Mouse (Mus musculus) gastrocnemius, postnatal 10 days (tissue): ENCODE measurements around the gene Liph. TPM values are rescaled to one million over a fixed set of nuclear protein-coding genes. Genes with fewer than 3 reads are reported as not detected.
A peak's percentile ranks its signal among the peaks of the same experiment; 100 is the strongest.
"Not testable (repeated sequence)": the region's sequence is repeated elsewhere in the genome, so short reads cannot be mapped to it uniquely, and the experiment has no call there.

ENCODE experiments used
- DNase-seq: peaks from one replicate; pipeline ENCODE4 v3.0.0; 2021; ENCODE audit warnings: mixed read lengths
- long read RNA-seq, 2 experiments: library from polyadenylated mRNA; stranded (forward); transcript quantifications; one replicate each; pipeline ENCODE4 v2.0.0; 2021
- total RNA-seq, 2 experiments: library from RNA; stranded (reverse); gene quantifications; 2 replicates each; pipeline ENCODE4 v1.2.3; 2021

Liph gene
- total RNA-seq = under 1 TPM in 1 of 2 experiments, not detected in 1; 0.09 TPM
- long read RNA-seq, experiment 1 = 0 reads
- long read RNA-seq, experiment 2 = 0 reads

GRCm38 (mm10) chr16:21995304-21995703 is at the start of gene Liph:
TSS of gene Liph (minus strand) at chr16:21995663.
- DNase-seq = no peak

- DNase-seq = no peak
Measured at GRCm38 (mm10) chr16:22043830-22044229, 48.4 kb upstream of the Liph start.

DNA sequence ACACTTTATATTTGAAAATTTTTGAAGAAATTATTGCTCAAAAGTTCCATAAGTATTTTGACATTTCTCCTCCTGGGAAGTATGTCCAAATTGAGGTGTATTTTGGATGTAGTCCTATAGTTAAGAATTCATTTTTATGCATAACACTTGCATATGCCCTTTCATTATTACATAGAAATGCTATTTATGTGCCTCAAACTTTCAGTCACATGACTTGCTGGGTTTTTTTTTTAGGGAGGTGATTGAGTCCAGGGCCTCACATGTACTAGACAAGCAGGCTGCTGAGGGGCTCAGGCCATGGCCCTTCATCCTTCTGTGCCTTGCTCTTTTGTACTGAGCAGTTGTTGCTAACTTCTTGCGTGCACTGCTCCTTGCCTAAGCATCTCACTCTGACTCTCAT is 44.5 kb upstream of the Liph start:
- no peak for DNase-seq

DNA sequence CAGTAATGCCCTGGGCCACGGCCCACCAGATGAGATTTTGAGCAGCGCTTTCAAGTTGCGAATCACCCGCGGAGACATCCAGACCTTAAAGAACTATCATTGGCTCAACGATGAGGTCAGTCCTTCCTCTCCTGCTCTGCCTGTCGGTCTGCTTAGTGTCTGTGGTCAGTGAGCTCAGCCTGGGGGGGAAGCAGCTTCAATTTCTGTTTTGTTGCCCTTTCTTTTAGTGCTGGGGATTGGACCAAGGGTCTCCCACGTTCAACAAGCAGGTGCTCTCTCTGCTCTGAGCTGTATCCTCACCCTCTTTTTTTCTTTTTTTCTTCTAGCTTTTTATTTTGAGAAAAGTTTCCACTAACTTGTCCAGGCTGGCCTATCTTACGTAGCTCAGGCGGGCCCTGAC is 43.1 kb upstream of the Liph start:
- DNase-seq = no peak

GRCm38 (mm10) chr16:22027474-22027873 is 32.0 kb upstream of the Liph start:
- DNase-seq = no peak

GRCm38 (mm10) chr16:22022122-22022521 is 26.7 kb upstream of the Liph start:
- no peak for DNase-seq

DNA sequence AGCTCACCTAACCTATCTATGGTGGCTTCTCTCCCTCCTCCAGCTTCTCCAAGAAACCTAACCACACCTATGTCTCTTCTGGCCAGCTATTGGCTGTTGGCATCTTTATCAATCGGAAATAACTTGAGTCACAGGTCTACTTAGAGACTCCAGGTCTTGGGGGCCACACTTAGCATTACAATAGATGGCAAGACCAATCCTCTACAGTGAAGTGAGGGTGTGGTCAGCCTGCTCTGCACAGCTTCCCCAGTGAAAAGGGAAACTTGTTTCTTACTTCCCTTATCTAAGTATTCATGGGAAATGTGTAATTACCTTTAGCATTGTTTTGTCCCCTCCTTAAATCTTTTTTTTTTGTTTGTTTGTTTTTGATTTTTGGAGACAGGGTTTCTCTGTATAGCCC is 20.1 kb upstream of the Liph start:
- DNase-seq = no peak

DNA sequence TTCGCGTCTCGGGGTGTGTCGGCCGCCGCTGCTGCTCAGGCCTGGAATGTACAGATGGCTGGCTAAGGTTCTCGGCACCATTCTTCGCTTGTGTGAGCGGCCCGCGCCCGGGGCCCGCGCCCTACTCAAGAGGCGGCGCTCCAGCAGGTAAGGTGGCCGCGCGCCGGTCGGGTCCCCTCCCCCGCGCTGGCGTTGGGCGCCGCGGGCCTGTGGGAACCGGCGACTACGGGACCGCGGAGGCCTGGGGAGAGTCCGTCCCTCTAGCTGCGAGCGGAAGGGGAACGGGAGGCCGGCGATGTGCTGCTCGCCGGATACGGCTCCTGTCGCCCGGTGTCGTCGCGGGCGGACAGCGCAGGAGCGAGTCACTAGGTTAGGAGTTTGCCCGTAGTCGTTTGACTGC is 14.1 kb upstream of the Liph start:
- DNase-seq = peak; percentile 50

DNA sequence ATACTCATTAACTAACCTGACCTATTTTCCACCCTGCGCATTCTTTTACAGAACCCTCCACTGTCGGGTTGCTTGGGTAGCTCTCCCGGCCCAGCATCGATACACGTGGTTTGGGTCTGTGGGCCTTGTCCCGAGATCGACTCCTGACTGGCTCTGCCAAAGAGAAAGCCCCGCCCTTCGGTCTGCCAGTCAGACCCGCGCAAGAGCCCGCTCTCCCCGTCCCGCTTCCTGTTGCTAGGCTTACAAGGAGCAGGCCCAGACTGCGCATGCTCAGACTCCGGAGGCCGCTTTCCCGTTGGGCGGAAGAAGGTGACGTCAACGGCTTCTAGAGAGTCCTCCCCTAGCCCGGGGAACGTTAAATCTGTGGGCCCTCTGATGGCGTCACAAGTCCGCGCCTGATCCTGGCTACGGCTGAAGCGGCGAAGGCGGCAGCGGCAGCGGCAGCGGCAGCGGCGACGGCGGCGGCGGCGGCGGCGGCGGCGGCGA is 13.7 kb upstream of the Liph start, which contains the start of gene Senp2:
TSS of gene Senp2 (plus strand) at position 386 of the 486 bp plus-strand sequence.
- DNase-seq = peak; percentile 100

DNA sequence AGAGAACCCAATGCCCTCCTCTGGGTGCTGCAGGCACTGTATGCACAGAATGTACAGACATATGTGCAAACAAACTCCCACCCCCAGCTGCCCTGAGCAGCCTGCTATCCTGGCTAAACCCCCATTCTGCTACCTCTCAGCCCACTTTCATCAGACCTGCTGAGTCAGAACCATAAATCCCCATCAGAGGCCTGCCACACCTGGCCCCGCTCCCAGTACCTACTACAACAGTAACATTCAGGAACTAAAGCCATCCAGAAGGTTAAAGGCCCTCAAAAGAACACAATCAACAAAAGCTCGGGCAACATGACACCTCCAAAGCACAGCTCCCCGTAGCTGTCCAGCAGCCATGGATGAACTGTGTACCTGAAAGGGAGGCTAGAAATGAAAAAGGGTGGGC is 6.1 kb upstream of the Liph start:
- DNase-seq = no peak

DNA sequence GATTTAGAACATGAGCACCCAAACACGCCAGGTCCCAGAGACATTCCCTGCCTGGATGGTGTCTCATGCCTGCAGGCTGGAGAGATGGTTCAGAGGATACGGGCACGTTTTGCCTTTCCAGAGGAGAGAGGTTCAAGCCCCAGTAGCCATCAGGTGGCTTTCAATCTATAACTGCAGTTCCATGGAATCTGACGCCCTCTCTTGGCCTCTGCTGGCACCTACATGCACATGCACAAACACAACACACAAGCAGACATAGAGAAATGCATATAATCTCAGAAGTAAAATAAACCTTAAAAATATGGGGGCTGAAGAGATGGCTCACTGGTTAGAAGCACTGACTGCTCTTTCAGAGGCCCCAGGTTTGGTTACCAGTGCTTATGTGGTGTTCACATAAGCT is 5.7 kb upstream of the Liph start:
- DNase-seq = no peak

DNA sequence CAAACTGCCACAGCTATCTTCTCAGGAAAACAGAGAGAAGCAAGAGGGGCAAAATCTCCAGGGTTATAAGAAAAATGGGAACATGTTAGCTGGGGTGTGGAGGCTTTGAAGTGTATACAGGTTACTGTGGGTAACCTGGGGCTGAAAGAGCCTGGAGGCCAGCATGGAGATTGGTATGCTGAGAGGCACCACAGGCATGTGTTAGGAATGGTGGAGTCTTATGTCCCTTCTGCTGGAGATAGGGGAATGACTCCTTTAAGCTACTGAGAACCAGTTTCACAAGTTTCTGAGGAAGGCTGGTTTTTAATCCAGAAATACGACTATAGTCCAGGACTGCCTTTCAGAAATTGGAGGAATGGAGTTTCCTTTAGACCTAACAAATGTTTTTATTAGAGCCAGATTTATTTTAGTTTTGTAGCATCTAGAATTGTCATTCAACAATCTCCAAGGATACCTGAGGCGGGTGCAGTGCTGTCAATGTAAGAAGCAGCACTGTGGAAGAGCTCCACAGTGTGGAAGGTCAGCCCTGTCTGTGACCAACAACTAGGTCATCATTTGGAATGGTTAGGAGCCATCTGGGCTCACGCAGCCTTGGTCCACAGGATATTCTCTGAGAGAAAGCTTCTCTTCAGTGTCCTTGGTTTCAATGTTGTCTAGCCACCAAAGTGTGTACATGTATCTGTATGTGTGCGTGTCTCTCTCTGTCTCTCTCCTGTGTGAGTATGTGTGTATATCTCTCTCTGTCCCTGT is 4.7 kb upstream of the Liph start:
- DNase-seq = no peak

DNA sequence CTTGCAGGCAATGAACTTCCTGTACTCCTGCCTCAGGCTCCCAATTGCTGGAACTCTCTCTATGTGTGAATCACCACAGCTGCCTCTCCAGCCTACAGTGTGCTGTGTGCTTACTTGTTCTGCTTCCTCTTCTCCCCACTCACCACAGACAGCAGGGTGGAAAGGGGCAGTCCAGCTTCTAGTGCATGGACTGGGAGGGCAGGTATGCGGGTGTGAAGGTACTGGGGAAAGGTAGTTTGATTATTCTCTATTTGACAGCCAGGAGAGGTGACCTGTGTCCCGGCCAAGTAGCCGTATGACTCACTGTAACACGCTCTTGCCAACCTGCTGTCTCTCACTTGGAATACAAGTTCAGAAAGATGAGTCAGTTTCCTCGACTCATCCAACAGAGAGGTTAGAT is 2.6 kb upstream of the Liph start:
- DNase-seq = no peak

- DNase-seq = no peak
Measured at GRCm38 (mm10) chr16:21996881-21997641, 1.6 kb upstream of the Liph start.

DNA sequence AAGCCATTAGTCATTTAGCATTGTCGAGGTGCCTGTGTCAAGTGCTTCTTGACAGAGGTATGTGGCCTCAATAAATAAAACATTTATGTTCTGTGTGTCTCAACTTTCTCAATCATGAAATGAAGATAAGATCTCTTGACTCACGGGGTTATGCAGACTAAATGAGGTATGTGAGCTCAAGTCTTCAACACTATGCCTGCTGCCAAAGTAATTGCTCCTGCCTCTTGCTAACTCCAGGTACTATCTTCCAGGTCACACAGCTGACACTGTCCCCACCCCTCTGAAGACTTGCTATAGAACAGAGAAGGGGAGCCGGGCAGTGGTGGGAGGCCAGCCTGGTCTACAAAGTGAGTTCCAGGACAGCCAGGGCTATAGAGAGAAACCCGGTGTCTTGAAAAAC is 939 bp upstream of the Liph start:
- no peak for DNase-seq

DNA sequence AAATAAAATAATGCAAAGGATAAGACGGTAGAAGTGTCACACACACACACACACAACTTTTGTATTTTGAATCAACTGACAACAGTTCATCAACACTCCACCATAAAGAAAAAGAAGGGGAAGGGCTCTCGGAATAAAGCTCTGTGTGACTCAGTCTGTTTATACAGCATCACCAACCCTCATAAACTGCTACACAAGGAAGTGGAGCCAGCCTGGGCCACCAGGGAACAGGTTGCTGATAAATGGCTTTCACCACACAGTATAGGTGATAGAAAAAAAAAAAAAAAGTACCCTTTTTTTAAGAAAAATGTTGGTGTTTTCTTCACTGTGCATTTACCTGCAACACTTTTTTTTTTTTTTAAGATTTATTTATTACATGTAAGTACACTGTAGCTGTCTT is 3.7 kb downstream of the Liph start:
- no peak for DNase-seq

DNA sequence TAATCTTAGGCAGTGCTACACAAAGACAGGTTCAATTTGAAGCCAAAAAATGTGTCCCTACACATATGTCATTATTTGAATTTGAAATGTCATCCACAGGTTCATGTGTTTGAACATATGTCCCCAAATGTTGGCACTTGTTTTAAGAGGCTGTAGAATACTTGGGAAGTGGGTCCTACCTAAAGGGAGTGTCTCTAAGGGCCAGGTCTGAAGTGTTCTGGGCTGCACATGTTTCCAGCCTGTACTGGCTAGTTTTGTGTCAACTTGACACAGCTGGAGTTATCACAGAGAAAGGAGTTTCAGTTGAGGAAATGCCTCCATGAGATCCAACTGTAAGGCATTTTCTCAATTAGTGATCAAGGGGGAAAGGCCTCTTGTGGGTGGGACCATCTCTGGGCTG is 4.6 kb downstream of the Liph start:
- DNase-seq = not testable (repeated sequence)

- no peak for DNase-seq
Measured at GRCm38 (mm10) chr16:21987956-21988355, 7.5 kb downstream of the Liph start.

- no peak for DNase-seq
Measured at GRCm38 (mm10) chr16:21986191-21986590, 9.3 kb downstream of the Liph start.

DNA sequence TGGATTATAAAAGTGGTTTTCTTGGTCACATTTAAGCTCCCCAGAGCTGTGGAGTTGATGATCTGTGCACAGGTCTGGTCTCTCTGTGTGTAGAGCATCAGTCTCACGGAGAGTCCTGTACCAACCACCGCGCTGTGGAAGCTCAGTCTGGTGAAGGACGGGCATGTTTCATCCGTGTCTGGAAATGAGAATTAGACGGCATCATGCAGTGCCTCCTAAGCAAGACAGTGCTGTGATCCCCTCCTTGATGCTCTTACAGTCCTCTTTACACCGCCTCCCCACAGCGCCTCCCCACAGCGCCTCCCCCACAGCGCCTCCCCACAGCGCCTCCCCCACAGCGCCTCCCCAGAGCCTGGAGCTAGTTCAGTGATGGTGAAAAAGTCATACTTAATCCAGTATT is 11.4 kb downstream of the Liph start:
- DNase-seq = no peak

GRCm38 (mm10) chr16:21983581-21983980 is 11.9 kb downstream of the Liph start:
- no peak for DNase-seq

- no peak for DNase-seq
Measured at GRCm38 (mm10) chr16:21983146-21983545, 12.3 kb downstream of the Liph start.

DNA sequence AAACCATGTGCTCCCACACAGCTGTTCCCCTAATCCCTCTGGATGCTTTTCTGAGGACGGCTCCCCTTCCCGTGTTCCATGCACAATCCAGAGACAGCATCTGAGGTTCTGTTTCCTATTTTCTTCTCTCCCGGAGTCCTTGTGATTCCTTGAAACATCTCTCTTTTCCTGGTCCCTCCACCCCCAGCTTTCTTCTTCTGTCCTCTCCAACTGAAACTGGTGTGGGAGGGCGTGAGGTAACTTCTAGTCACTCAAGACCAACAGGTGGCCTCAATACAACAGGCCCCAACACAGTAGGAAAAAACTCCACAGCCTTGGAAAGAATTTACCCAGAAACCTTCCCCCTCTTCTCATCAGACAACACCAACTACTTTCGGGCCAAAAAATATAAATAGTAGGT is 18.1 kb downstream of the Liph start:
- no peak for DNase-seq

DNA sequence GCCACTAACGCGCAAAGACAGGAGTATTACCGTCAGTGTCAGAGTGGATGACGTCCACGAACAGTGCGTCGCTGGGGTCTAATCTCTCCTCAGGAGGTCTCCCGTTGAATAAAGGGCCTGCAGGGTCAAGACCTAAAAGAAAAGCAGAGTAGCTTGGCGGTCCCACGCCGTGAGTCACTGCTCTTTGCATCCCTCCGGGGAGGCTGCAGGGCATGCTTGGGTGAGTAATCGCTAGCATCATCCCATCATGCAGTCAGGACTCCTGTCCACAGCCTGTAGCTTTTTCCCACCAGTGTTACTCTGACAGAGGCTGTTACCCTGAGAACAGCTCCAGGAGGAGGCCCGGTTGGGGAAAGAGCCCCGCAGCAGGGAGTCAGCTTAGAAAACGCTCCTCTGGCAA is 19.3 kb downstream of the Liph start:
- DNase-seq = peak; percentile 16
